Mouse (Mus musculus) urinary bladder, adult 18-20 months (tissue): ENCODE results near the gene Ap1g2.

Experiments
- DNase-seq, 2 experiments: peaks; one replicate each; pipeline ENCODE4 v3.0.0; 2022; ENCODE audit warnings: low spot score in 2 of 2, mixed read lengths in 2 of 2

Gene Ap1g2

DNA sequence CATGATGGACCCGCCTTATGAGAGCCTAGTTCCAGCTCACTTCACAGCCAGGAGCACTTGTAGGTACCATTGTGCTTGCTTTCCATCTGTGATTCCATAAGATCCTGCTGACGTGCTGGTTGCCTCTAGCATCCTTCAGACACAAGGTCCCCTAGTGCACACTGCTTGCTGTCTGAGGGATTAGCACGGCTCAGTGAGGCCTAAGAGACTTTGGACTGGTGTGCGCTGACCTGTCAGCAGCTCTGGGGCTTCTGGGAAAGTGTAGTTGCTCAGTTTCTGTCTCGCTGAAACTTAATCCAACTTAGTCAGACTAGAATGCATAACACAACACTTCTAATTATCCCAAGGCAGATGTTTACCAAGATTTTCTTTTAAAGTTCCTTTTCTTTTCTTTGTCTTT lies 46.5 kb downstream of the Ap1g2 start:
- no peak for DNase-seq

DNA sequence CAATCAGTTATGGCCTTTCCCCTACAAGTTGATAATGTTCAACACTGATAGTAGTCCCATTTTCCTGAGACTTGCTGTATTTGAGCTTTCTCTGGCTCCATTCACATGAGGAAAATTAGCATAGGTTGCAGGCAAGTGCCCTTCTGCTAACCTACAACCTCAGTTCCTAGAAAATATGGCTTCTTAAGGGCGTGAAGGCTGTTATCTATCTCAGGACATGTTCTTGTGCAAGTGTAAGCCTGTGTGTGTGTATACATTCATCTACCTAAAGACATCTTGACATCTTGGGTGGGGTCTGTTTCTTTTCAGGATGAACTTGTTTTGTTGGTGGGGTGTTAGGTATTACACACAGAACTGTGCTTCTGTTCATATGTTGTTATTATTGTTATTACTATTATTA lies 47.4 kb downstream of the Ap1g2 start:
- DNase-seq = no peak

DNA sequence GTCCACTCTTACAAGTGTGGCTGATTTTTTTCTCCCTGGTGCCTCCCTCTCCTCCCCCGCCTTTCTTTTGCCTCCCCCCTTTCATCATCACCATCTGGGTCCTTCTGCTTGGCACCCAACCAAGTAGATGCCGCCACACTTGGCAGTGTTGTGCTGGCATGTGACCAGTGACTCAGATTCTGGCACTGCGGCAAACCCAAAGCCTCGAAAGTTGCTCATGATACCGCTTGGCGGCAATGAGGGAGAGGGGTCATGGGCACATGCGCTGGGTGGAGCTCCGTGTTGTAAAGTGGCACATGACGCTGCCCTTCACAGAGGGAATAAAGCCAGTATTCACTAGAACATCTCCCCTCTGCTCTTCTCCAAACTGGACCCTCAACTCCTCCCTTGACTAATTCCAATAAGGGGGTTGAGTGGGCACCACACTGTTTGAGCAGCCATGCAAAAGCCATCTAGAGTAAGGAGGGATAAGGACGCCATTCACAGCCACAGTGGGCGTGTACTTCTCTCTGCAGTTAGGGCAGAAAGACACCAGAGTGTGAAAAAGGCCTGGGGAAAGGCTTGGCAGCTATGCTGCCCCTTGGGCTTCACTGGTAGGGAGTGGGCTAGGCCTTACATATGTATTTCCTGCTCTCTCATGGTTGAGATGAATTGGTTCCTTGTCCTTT lies 51.1 kb downstream of the Ap1g2 start:
- DNase-seq = no peak

DNA sequence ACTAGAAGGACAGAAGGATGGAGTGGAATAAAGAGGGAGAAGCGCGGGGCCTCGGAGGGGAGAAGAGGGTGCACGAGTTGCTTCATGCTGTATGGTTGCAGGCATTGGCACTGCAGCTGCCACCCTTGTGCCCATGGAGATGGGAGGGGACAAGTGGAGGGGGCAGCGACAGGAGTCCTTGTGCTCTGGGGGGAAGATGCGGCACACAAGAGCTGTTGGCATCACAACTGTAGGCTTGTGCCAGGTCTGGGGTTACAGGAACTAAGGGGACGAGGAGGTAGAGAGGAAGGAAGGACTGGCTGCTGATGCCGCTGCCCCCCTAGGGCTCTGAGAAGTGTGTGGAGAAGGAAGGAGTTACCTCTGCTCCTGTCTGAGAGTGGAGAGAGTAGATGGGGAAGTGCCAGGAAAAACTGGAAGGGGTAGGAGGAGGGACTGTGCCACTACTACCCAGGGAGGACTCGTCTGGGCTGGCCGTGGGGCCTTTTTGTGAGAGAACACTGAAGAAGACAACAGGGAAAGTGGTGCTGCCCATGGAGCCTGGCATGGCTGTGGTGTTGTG lies 52.1 kb downstream of the Ap1g2 start:
- no peak for DNase-seq

DNA sequence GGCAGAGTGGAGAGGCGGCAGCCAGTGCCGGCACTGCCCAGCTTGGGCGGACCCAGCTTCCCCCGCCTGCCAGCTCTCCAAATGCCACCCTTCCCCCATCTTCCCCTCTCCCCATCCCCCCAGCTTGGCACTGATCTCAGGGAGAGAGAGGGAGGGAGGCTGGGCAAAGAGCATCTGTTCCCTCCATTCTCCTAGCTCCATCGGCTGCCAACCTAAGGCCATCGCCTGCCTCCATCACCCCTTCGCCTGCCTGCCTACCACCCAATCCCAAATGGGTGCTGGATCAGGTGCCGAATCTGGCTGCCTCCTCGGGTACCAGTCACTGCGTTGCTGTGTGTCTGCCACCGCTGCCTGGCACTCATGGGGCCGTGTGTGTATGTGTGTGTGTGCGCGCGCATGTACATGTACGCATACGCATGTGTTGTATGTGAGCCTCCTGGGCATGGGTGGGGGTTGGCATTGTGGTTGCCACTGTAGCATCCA lies 52.6 kb downstream of the Ap1g2 start:
- DNase-seq = no peak

DNA sequence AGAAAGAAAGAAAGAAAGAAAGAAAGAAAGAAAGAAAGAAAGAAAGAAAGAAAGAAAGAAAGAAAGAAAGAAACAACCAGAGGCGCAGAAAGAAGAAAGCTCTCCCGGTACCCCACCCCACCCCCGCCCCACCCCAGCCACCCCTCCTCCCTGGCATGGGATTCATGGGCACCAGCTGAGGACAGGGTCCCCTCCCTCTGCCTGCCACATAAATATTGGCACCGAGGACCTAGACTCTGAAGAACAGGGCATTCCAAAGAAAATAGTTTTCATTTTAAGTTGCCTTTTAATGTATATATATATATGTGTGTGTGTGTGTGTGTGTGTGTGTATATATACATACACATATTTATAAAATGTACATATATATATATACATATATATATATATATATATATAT lies 53.3 kb downstream of the Ap1g2 start:
- DNase-seq = no peak

DNA sequence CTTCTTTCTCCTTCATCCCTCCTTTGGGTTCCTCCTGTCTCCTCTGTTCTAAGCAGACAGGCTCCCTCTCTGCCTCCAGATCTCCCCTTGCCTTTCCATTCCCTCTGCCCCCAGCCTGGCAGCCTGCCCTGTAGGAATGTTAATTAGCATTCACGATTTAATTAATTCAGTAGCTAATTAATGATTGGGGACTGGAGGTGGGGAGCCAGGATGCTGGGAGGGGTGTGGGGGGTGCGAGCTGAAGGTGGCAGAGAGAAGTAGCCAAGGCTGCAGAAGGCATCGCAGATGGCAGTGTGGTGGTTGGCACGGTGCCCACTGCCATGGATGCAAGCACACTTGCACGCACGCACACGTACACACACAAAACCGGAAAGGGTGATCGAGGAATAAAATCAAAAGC lies 53.9 kb downstream of the Ap1g2 start:
- DNase-seq = no peak
